Mouse (Mus musculus) hindbrain, embryonic 11.5 days (tissue): Measurements from ENCODE around the gene Bpifc. TPM values are rescaled to one million over a fixed set of nuclear protein-coding genes. Genes with fewer than 3 reads are reported as not detected.

Experiments
- ATAC-seq: fragments of 200-750 bp; cut with Nextera tagmentation; 2 replicates; pipeline ENCODE4 v1.8.0; 2017; ENCODE audit warnings: mild to moderate bottlenecking, moderate TSS enrichment, moderate library complexity; ENCODE audit not compliant: low FRiP score
- DNase-seq: peaks from one replicate; pipeline ENCODE4 v3.0.0-alpha.2; 2015; ENCODE audit warnings: low spot score
- H3K27ac ChIP-seq: fragments of 300-500 bp; sonication (generic); 2 replicates; pipeline ENCODE4 v1.5.1; 2014; ENCODE audit warnings: mild to moderate bottlenecking, low read depth, low read length
- H3K27me3 ChIP-seq: fragments of 300-500 bp; sonication (generic); 2 replicates; pipeline ENCODE4 v1.6.1; 2014; ENCODE audit warnings: mild to moderate bottlenecking, low read length, moderate library complexity, mixed read lengths; ENCODE audit not compliant: control insufficient read depth, insufficient read depth
- H3K36me3 ChIP-seq: fragments of 300-500 bp; sonication (generic); 2 replicates; pipeline ENCODE4 v1.6.1; 2014; ENCODE audit warnings: mild to moderate bottlenecking, low read length, moderate library complexity, mixed read lengths; ENCODE audit not compliant: control insufficient read depth, insufficient read depth
- H3K4me1 ChIP-seq: fragments of 300-500 bp; sonication (generic); replicated peaks from 2 replicates; pipeline ENCODE4 v1.6.1; 2014; ENCODE audit warnings: low read length, mixed read lengths; ENCODE audit not compliant: control insufficient read depth, insufficient read depth
- H3K4me2 ChIP-seq: fragments of 300-500 bp; sonication (generic); replicated peaks from 2 replicates; pipeline ENCODE4 v1.6.1; 2014; ENCODE audit warnings: mild to moderate bottlenecking, low read depth, low read length
- H3K4me3 ChIP-seq: fragments of 300-500 bp; sonication (generic); 2 replicates; pipeline ENCODE4 v1.5.1; 2014; ENCODE audit warnings: low read depth, low read length
- H3K9ac ChIP-seq: fragments of 300-500 bp; sonication (generic); 2 replicates; pipeline ENCODE4 v1.6.1; 2014; ENCODE audit warnings: low read depth, low read length
- H3K9me3 ChIP-seq: fragments of 300-500 bp; sonication (generic); 2 replicates; pipeline ENCODE4 v1.6.1; 2016; ENCODE audit warnings: low read length; ENCODE audit not compliant: control insufficient read depth
- WGBS: fragments of 180-500 bp; shearing (Covaris S2); extraction: QIAGEN DNeasy Blood & Tissue Kit; methylation state at CpG from one replicate; pipeline ENCODE4 v1.1.7; 2014; 5-methylcytosine and 5-hydroxymethylcytosine counted together
- polyA plus RNA-seq: library from polyadenylated mRNA; unstranded; fragments of >200 nt; fragmentation: Nextera tagmentation; extraction: Ambion mirVana; gene quantifications from 2 replicates; pipeline ENCODE4 v1.2.1, GENCODE M21; 2014

The Bpifc gene
- polyA plus RNA-seq, 1 experiment from 2014 or later = 0.15 TPM

DNA sequence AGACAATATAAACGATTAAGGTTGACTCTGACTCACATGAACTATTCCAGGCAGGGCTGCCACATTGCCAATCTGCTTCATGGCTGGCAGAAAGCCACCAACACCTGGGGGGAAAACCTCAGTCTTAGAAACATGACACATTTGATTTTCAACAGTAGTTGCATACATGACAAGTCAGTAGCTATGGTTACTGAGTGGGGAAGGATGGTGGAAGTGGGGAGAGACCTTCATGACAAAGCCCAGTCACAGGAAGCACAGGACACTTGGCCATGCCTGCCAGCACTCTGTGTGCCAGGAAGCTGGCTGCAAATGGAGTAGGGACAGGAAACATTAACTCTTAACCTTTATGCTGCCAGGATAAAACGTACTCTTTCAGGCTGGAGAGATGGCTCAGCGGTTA, 58.3 kb downstream of the Bpifc start:
- 90% methylated on average over 3 of the region's 3 CpGs for WGBS
- Histone ChIP-seq H3K27ac (no peak overlapping the region), H3K36me3 (0 out of 2 replicates have a peak, but pooled peaks cover 6% of the 10 kb centered on the region), H3K9me3 (no peaks in the 10 kb centered on the region), H3K9ac (no peak overlapping the region), H3K4me3 (no peak overlapping the region), H3K4me1 (no peaks in the 10 kb centered on the region; the same call in 1 of the 2 replicates), H3K27me3 (no peaks in the 10 kb centered on the region), H3K4me2 (no peak overlapping the region)
- DNase-seq (no peak), ATAC-seq (no peak)

DNA sequence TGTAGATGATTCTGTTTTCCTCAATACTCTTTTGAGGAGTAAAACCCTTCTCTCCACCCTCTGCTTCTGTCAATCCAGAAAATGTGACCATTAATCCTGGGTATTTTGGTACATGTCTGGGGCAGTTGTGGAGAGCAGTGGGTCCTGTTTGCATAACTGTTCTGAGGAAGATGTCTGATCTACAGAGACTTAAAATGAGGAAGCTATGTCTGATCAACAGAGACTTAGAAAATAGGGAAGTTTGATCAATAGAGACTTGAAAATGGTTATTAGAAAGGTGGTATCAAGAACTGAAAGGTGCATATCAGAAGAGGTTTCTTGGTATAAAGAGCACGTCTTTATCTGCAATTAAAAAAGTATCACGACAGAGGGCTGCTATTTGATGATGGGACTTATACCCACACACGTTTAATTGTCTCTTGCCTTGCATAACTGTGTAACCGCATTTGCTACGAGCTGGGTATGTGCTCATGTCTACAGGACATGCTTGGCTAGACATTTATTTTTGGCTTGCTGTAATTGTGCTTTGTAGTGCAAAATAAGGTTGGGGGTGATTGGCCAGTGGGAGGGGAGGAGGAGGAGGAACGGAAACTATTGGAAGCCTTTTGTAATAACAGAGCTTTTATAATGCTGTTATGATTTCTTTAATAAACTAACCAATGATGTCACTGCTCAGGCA, 59.8 kb downstream of the Bpifc start:
- H3K4me3 ChIP-seq = no peak overlapping the region
- no peaks in the 10 kb centered on the region; the same call in 1 of the 2 replicates for H3K4me1 ChIP-seq
- H3K9ac ChIP-seq = no peak overlapping the region
- H3K27me3 ChIP-seq = no peaks in the 10 kb centered on the region
- H3K27ac ChIP-seq = no peak overlapping the region
- H3K4me2 ChIP-seq = no peak overlapping the region
- no peak for DNase-seq
- ATAC-seq = no peak
- WGBS = 93% methylated on average over 6 of the region's 6 CpGs
- no peaks in the 10 kb centered on the region for H3K9me3 ChIP-seq
- 0 out of 2 replicates have a peak, but pooled peaks cover 9% of the 10 kb centered on the region for H3K36me3 ChIP-seq

DNA sequence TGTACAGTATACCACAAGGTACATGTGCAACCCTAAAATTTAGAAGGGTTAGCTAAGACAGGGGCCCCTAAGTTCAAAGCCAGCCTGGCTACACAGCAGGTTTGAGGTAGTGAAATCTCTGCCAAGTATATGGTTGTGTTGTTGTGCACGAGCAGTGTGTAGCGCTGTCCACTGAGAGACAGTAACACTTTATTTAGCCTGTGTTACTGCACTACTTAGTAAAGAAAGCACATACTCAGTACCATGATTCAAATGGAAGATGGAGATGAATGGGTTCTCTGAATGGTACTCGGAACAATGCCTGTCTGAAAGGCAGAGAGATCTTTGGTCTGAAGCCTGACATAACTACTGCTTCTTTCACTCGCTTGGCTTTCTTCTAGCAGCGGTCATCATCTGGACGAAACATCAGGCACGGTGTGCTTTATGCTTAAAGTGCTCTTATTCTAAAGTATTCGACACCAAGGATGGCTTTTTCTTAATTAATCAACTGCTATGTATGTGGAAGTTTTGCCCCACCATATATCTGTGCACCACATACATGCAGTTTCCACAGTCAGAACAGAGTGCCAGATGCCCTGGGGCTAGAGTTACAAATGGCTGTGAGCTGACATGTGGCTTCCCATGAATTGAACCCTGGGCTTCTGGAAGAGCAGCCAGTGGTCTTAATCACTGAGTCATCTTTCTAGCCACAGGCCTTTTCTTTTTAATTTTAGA, 63.1 kb downstream of the Bpifc start:
- ATAC-seq (no peak), DNase-seq (no peak)
- H3K27me3 ChIP-seq = no peaks in the 10 kb centered on the region
- H3K9me3 ChIP-seq = no peaks in the 10 kb centered on the region
- H3K36me3 ChIP-seq = peaks cover 13% of the 10 kb centered on the region; the same call in 1 of the 2 replicates
- H3K4me1 ChIP-seq = no peaks in the 10 kb centered on the region
- H3K4me3 ChIP-seq = no peak overlapping the region
- H3K9ac ChIP-seq = no peak overlapping the region
- H3K4me2 ChIP-seq = no peak overlapping the region
- WGBS = 78% methylated on average over 8 of the region's 8 CpGs
- no peak overlapping the region for H3K27ac ChIP-seq

DNA sequence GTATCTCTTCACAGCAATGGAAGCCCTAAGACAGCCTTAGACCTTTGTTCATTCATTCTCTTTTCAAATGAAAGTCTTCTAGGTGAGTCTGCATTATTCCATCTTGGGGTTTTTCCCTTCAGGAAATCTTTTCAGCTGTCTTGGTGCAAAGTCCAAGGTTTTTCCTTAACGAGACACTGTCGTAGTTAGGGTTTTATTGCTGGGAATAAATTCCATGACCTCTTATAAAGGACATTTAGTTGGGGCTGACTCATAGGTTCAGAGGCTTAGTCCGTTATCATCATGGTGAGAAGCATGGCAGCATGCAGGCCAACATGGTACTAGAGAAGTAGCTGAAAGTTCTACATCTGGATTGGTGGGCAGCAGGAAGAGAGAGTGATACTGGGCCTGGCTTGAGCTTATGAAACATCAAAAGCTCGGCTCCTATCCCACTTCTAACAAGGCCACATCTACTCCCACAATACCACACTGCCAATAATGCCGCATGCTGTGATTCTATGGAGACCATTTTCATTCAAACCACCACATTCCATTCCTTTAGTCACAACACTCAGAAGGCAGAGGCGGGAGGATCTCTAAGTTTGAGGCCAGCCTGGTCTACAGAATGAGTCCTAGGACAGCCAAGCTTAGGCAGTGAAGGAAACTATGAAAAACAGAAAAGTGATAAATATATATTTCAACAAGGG, 75.3 kb downstream of the Bpifc start:
- Histone ChIP-seq H3K4me2 (no peak overlapping the region), H3K36me3 (peaks cover 23% of the 10 kb centered on the region), H3K27ac (no peak overlapping the region), H3K27me3 (no peaks in the 10 kb centered on the region), H3K4me3 (no peak overlapping the region), H3K4me1 (no peaks in the 10 kb centered on the region), H3K9me3 (no peaks in the 10 kb centered on the region), H3K9ac (no peak overlapping the region)
- WGBS = 97% methylated on average over 6 of the region's 6 CpGs
- no peak for DNase-seq
- no peak for ATAC-seq

DNA sequence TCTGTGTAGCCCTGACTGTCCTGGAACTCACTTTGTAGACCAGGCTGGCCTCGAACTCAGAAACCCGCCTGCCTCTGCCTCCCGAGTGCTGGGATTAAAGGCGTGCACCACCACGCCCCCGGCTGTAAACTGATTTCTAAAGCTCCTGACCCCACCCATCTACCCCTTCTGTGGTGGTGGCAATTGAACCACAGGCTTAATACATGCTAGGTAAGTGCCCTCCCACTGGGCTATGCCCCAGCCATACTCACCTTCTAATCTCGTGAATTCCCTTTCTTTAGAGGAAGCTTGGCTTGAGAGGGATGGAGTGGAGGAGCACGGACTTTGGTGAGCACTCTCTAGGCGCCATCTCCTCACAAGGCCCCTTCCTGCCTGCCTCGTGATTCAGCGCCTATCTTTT, 81.7 kb downstream of the Bpifc start:
- Histone ChIP-seq H3K36me3 (no peaks in the 10 kb centered on the region), H3K27me3 (0 out of 2 replicates have a peak, but pooled peaks cover 5% of the 10 kb centered on the region), H3K4me1 (no peaks in the 10 kb centered on the region; the same call in 1 of the 2 replicates), H3K4me2 (no peak overlapping the region), H3K27ac (no peak overlapping the region), H3K9me3 (no peaks in the 10 kb centered on the region), H3K9ac (no peak overlapping the region), H3K4me3 (no peak overlapping the region)
- no peak for DNase-seq
- no peak for ATAC-seq
- 95% methylated on average over 11 of the region's 11 CpGs for WGBS

DNA sequence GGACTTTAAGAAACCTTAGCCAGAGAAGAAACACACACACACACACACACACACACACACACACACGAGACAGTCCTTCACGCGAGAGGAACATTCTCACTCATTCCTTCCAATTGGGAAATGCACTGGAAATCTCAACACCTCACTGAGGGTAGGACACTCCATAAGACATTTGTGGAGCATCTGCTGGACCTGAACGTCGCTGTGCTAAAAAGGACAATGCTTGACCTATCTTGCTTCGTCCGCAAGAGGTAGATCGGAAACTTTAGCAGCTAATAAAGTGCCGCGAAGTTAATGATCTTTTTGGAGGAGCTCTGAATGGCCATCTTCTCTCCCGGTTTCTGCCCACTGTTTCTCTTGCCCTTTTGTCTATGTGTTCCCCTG, 82.5 kb downstream of the Bpifc start:
- H3K27ac ChIP-seq = no peak overlapping the region
- no peak overlapping the region for H3K9ac ChIP-seq
- DNase-seq = peak; percentile 38

DNA sequence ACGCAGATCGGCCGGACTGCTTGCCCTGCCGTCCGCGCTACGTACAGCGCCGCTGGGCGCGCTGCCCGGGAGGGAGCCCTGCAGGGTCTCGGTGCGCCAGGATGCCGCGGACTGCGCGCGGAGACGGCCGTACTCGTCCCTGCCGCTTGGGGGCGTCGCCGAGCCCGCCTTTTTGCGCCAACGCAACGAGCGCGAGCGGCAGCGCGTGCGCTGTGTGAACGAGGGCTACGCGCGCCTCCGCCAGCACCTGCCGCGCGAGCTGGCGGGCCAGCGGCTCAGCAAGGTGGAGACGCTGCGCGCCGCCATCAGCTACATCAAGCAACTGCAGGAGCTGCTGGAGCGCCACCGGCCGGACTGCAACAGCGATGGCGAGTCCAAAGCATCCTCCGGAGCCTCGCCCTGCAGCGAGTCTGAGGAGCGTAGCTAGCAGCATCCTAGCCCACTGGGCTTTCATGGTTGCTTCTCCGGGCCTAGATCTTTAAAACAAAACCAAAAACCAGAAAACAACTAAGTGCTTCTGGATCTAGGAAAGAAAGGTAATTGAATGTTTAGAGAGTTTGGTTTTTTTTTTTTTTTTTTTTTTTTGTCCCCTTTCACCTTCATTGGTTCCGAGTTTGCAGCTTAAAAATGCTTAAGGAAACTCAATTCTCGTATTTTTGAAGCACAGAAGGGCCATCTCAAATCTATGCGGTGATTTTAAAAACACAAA, 83.0 kb downstream of the Bpifc start:
- no peak overlapping the region for H3K27ac ChIP-seq
- 1% methylated on average over 63 of the region's 63 CpGs for WGBS
- no peaks in the 10 kb centered on the region for H3K36me3 ChIP-seq
- ATAC-seq (peak; percentile 89), DNase-seq (peak; percentile 86)
- peak overlapping the region; percentile 86 for H3K4me2 ChIP-seq
- H3K9ac ChIP-seq = peak overlapping the region; percentile 49; the same call in 1 of the 2 replicates
- no peaks in the 10 kb centered on the region; the same call in 1 of the 2 replicates for H3K4me1 ChIP-seq
- H3K4me3 ChIP-seq = peak overlapping the region; percentile 44
- H3K9me3 ChIP-seq = no peaks in the 10 kb centered on the region
- H3K27me3 ChIP-seq = 0 out of 2 replicates have a peak, but pooled peaks cover 5% of the 10 kb centered on the region

More for the DNA sequence above, 82.5 kb downstream of the Bpifc start:
- 55% methylated on average over 11 of the region's 11 CpGs for WGBS
- ATAC-seq = no peak
- peak overlapping the region; percentile 44 for H3K4me3 ChIP-seq
- H3K36me3 ChIP-seq = no peaks in the 10 kb centered on the region
- H3K4me1 ChIP-seq = no peaks in the 10 kb centered on the region; the same call in 1 of the 2 replicates
- H3K9me3 ChIP-seq = no peaks in the 10 kb centered on the region
- H3K4me2 ChIP-seq = peak overlapping the region; percentile 86
- 0 out of 2 replicates have a peak, but pooled peaks cover 5% of the 10 kb centered on the region for H3K27me3 ChIP-seq
